8 mouse cellular contexts compared by ENCODE assay signal in the genomic region with DNA sequence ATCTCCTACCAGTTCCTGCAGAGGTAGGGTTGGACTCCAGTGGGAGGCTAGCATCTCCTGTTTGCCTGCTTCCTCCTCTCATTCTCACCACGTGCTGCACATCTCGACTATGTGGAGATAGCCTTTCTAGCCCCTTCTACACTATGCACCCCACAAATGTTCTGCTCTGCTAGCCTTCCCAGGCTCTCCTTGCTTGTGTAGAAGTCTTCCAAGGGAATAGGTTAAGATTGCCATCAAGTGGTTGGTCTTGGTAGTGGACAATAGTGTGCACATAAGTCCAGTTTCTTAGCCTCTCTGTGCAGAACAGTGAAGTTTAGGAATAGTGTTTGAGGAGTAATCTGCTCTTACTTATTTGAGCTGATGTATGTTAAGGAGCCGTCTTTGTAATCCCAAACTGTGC.
DNase-seq lines count a peak whose midpoint lies in the region; ATAC-seq and TF ChIP-seq lines count a peak whose summit lies in the region.
"Had no signal": no experiment of that assay in that cellular context is flagged by ENCODE, and none has a peak within 500 bp of the region (broad histone marks: within the 10 kb centered on the region; RNA-seq: fewer than 3 reads in every experiment).

No protein-coding gene starts in this region.

- H3K27ac ChIP-seq in liver, postnatal 0 days (ENCODE audit: low read depth) = no peak overlapping the region
- H3K27ac ChIP-seq in MEL (ENCODE audit: control insufficient read depth, low read depth, low read length) = no peak overlapping the region
- H3K27ac ChIP-seq: lung, embryonic 15.5 days had no signal

- H3K79me2 ChIP-seq in MEL (ENCODE audit: control insufficient read depth, insufficient read depth, low read length, poor library complexity) = no peaks in the 10 kb centered on the region; the same call in 1 of the 2 replicates

- no peak overlapping the region for H3K4me3 ChIP-seq in liver, postnatal 0 days (ENCODE audit: low read depth, low read length)
- H3K4me3 ChIP-seq in MEL (ENCODE audit: control insufficient read depth in 1 of 2, insufficient read depth in 1 of 2, low read depth in 2 of 2, low read length in 2 of 2) = no peak overlapping the region
- H3K4me3 ChIP-seq: lung, embryonic 15.5 days had no signal

- DNase-seq in liver, postnatal 0 days = no peak
- DNase-seq in liver = no peak
- peak; percentile 23 for DNase-seq in MEL (ENCODE audit: low read depth, low spot score)
- DNase-seq in brain, embryonic 18.5 days (ENCODE audit: low read depth, low spot score) = peak; percentile 26
- peak; percentile 69 for DNase-seq in heart, adult 8-10 months (ENCODE audit: low spot score)
- DNase-seq in layer of hippocampus, postnatal 10 days (ENCODE audit: low spot score in 2 of 2) = peak; percentile 28 to 47
- DNase-seq in retina, postnatal 1 day = peak; percentile 80

- no peaks in the 10 kb centered on the region for H3K9me3 ChIP-seq in liver, postnatal 0 days (ENCODE audit: low read length)
- H3K9me3 ChIP-seq in MEL (replicated peaks; ENCODE audit: insufficient read depth, low read length) = no peaks in the 10 kb centered on the region
- H3K9me3 ChIP-seq: lung, embryonic 15.5 days had no signal

- peak; percentile 73 for TF ChIP-seq CTCF in liver, postnatal 0 days (IDR thresholded peaks at IDR 0.05; ENCODE audit: low read depth)
- peak in 2 of 3 experiments; percentile 17 to 38; a peak in 3 of 6 replicates for TF ChIP-seq CTCF in MEL (IDR thresholded peaks at IDR 0.05 in 2 of 3, conservative IDR thresholded peaks at IDR 0.05 in 1 of 3; ENCODE audit: control insufficient read depth in 1 of 3, insufficient read depth in 1 of 3, low read depth in 2 of 3, low read length in 3 of 3, poor library complexity in 1 of 3, severe bottlenecking in 1 of 3)

- ATAC-seq in liver, postnatal 0 days = no peak

- no peaks in the 10 kb centered on the region for H3K27me3 ChIP-seq in liver, postnatal 0 days (ENCODE audit: insufficient read depth, low read length)
- H3K27me3 ChIP-seq in MEL (ENCODE audit: control insufficient read depth in 1 of 2, insufficient read depth in 2 of 2, low read length in 2 of 2) = no peaks in the 10 kb centered on the region
- H3K27me3 ChIP-seq: lung, embryonic 15.5 days had no signal

- peak; percentile 43 for TF ChIP-seq RAD21 in MEL (IDR thresholded peaks at IDR 0.05; ENCODE audit: low read depth, low read length)

- H3K36me3 ChIP-seq in liver, postnatal 0 days (replicated peaks; ENCODE audit: insufficient read depth, low read length) = 0 out of 2 replicates have a peak, but pooled peaks cover 3% of the 10 kb centered on the region
- no peaks in the 10 kb centered on the region for H3K36me3 ChIP-seq in MEL (ENCODE audit: control insufficient read depth in 1 of 2, insufficient read depth in 2 of 2, low read length in 2 of 2)
- H3K36me3 ChIP-seq: lung, embryonic 15.5 days had no signal

- no peaks in the 10 kb centered on the region for H3K4me1 ChIP-seq in liver, postnatal 0 days (ENCODE audit: insufficient read depth)
- no peaks in the 10 kb centered on the region for H3K4me1 ChIP-seq in MEL (ENCODE audit: control insufficient read depth in 1 of 2, insufficient read depth in 2 of 2, low read length in 2 of 2)
- H3K4me1 ChIP-seq: lung, embryonic 15.5 days had no signal

- 49% methylated on average over 3 of the region's 3 CpGs for WGBS in liver, postnatal 0 days (ENCODE audit: insufficient replicate concordance)

- no peak overlapping the region for H3K4me2 ChIP-seq in liver, postnatal 0 days (ENCODE audit: low read depth, low read length)
- H3K4me2 ChIP-seq: lung, embryonic 15.5 days had no signal

- H3K9ac ChIP-seq in liver, postnatal 0 days (replicated peaks) = no peak overlapping the region
- no peak overlapping the region for H3K9ac ChIP-seq in MEL (ENCODE audit: control insufficient read depth, low read depth, low read length, poor library complexity, severe bottlenecking)
- H3K9ac ChIP-seq: lung, embryonic 15.5 days had no signal

- no peak for TF ChIP-seq EP300 in liver, postnatal 0 days (IDR thresholded peaks at IDR 0.05; ENCODE audit: low read depth)
- TF ChIP-seq EP300 in MEL (IDR thresholded peaks at IDR 0.05; ENCODE audit: low read depth in 1 of 2, low read length in 2 of 2) = no peak

- TF ChIP-seq POLR2A in MEL (IDR thresholded peaks at IDR 0.05; ENCODE audit: control insufficient read depth in 1 of 2, insufficient read depth in 1 of 2, low read depth in 1 of 2, low read length in 2 of 2, poor library complexity in 1 of 2) = no peak

TF ChIP-seq in MEL, 35 proteins besides CTCF, POLR2A, EP300 and RAD21:
- TF ChIP-seq CHD1 (IDR thresholded peaks at IDR 0.05; ENCODE audit: low read depth, low read length) = no peak
- TF ChIP-seq SMC3 (IDR thresholded peaks at IDR 0.05; ENCODE audit: low read depth, low read length) = peak; percentile 45
- TF ChIP-seq MYC (IDR thresholded peaks at IDR 0.05; ENCODE audit: low read depth, low read length) = no peak

Comparison
In these comparisons a context has a peak if more than half of its experiments do, and no peak if none do; other contexts are left out.
1. DNase-seq: peak in MEL (single experiment), brain, embryonic 18.5 days (single experiment), heart, adult 8-10 months (single experiment), layer of hippocampus, postnatal 10 days (2 of 2) and retina, postnatal 1 day (single experiment); none in liver, postnatal 0 days (single experiment) and liver (single experiment).